In genomic region chr4:141244931-141245425, GRCm38 (mm10) we compare ENCODE assay signal across 8 mouse cellular contexts. TPM values are rescaled to one million over a fixed set of nuclear protein-coding genes. Genes with fewer than 3 reads are reported as not detected.
DNase-seq lines count a peak whose midpoint lies in the region; ATAC-seq and TF ChIP-seq lines count a peak whose summit lies in the region.

No protein-coding gene starts in this region.

- DNase-seq in 3T3-L1 (ENCODE audit: low read depth, low spot score), result peak; percentile 68
- DNase-seq in adrenal gland, postnatal 10 days, result peak; percentile 91
- peak; percentile 74 for DNase-seq in forebrain, embryonic 11.5 days (ENCODE audit: low spot score)
- DNase-seq in layer of hippocampus, postnatal 14 days (ENCODE audit: low spot score in 2 of 2), result peak; percentile 82 to 84
- no peak for DNase-seq in midbrain, embryonic 10.5 days (ENCODE audit: low spot score)
- peak; percentile 75 for DNase-seq in stomach, postnatal 0 days (ENCODE audit: low spot score)
- no peak for DNase-seq in embryo, embryonic 10 days (ENCODE audit: low spot score)

- H3K36me3 ChIP-seq in forebrain, embryonic 11.5 days (ENCODE audit: control insufficient read depth, insufficient read depth, low read length), result no peaks in the 10 kb centered on the region
- H3K36me3 ChIP-seq in hindbrain, embryonic 15.5 days, result no peaks in the 10 kb centered on the region
- no peaks in the 10 kb centered on the region for H3K36me3 ChIP-seq in midbrain, embryonic 10.5 days
- no peaks in the 10 kb centered on the region for H3K36me3 ChIP-seq in stomach, postnatal 0 days (ENCODE audit: control insufficient read depth, insufficient read depth, low read length)

- no peak overlapping the region for H3K4me3 ChIP-seq in forebrain, embryonic 11.5 days (ENCODE audit: low read depth, low read length)
- no peak overlapping the region for H3K4me3 ChIP-seq in hindbrain, embryonic 15.5 days
- H3K4me3 ChIP-seq in midbrain, embryonic 10.5 days, result no peak overlapping the region
- H3K4me3 ChIP-seq in stomach, postnatal 0 days (ENCODE audit: low read depth, low read length), result 0 out of 2 replicates have a peak overlapping the region, but pooled peaks have one; percentile 6

- WGBS in forebrain, embryonic 11.5 days, result 13% methylated on average over 9 of the region's 9 CpGs
- 13% methylated on average over 9 of the region's 9 CpGs for WGBS in hindbrain, embryonic 15.5 days
- 19% methylated on average over 9 of the region's 9 CpGs for WGBS in midbrain, embryonic 10.5 days
- 18% methylated on average over 9 of the region's 9 CpGs for WGBS in stomach, postnatal 0 days

- peak overlapping the region; percentile 37 for H3K9ac ChIP-seq in forebrain, embryonic 11.5 days (ENCODE audit: low read length)
- no peak overlapping the region for H3K9ac ChIP-seq in hindbrain, embryonic 15.5 days
- peak overlapping the region; percentile 35; the same call in 1 of the 2 replicates for H3K9ac ChIP-seq in stomach, postnatal 0 days (ENCODE audit: low read length)

- H3K9me3 ChIP-seq in forebrain, embryonic 11.5 days (ENCODE audit: control insufficient read depth, low read length), result no peaks in the 10 kb centered on the region
- no peaks in the 10 kb centered on the region for H3K9me3 ChIP-seq in hindbrain, embryonic 15.5 days
- H3K9me3 ChIP-seq in midbrain, embryonic 10.5 days (replicated peaks), result no peaks in the 10 kb centered on the region
- no peaks in the 10 kb centered on the region for H3K9me3 ChIP-seq in stomach, postnatal 0 days (ENCODE audit: control insufficient read depth, low read length)

- ATAC-seq in forebrain, embryonic 11.5 days (replicated peaks; ENCODE audit: low FRiP score), result 0 out of 2 replicates have a peak, but pooled peaks have one; percentile 16
- peak; percentile 76 for ATAC-seq in hindbrain, embryonic 15.5 days (ENCODE audit: low FRiP score, low read depth)
- no peak for ATAC-seq in stomach, postnatal 0 days (ENCODE audit: low FRiP score, low TSS enrichment)

- H3K27ac ChIP-seq in forebrain, embryonic 11.5 days (ENCODE audit: low read depth, low read length), result peak overlapping the region; percentile 15; the same call in 1 of the 2 replicates
- H3K27ac ChIP-seq in hindbrain, embryonic 15.5 days (replicated peaks), result peak overlapping the region; percentile 77
- peak overlapping the region; percentile 35; the same call in 1 of the 2 replicates for H3K27ac ChIP-seq in midbrain, embryonic 10.5 days (replicated peaks)
- peak overlapping the region; percentile 81 for H3K27ac ChIP-seq in stomach, postnatal 0 days (replicated peaks)

- peaks cover 90% of the 10 kb centered on the region for H3K27me3 ChIP-seq in forebrain, embryonic 11.5 days (ENCODE audit: control insufficient read depth, insufficient read depth, low read length)
- peaks cover 61% of the 10 kb centered on the region for H3K27me3 ChIP-seq in hindbrain, embryonic 15.5 days
- peaks cover 100% of the 10 kb centered on the region for H3K27me3 ChIP-seq in midbrain, embryonic 10.5 days (ENCODE audit: low read depth, poor library complexity, severe bottlenecking)
- no peaks in the 10 kb centered on the region for H3K27me3 ChIP-seq in stomach, postnatal 0 days (ENCODE audit: control insufficient read depth, insufficient read depth, low read length)

- H3K4me2 ChIP-seq in forebrain, embryonic 11.5 days (ENCODE audit: low read depth, low read length, severe bottlenecking), result peak overlapping the region; percentile 21; the same call in 1 of the 2 replicates
- no peak overlapping the region; the same call in 1 of the 2 replicates for H3K4me2 ChIP-seq in hindbrain, embryonic 15.5 days
- peak overlapping the region; percentile 36 for H3K4me2 ChIP-seq in stomach, postnatal 0 days (replicated peaks; ENCODE audit: low read depth)

- no peak for TF ChIP-seq EP300 in stomach, postnatal 0 days (optimal IDR thresholded peaks at IDR 0.05)

- H3K4me1 ChIP-seq in forebrain, embryonic 11.5 days (replicated peaks; ENCODE audit: control insufficient read depth, insufficient read depth, low read length), result peaks cover 28% of the 10 kb centered on the region
- peaks cover 55% of the 10 kb centered on the region for H3K4me1 ChIP-seq in hindbrain, embryonic 15.5 days (replicated peaks)
- H3K4me1 ChIP-seq in midbrain, embryonic 10.5 days, result peaks cover 67% of the 10 kb centered on the region
- peaks cover 29% of the 10 kb centered on the region for H3K4me1 ChIP-seq in stomach, postnatal 0 days (replicated peaks; ENCODE audit: control insufficient read depth, insufficient read depth)

- no peak for TF ChIP-seq CTCF in stomach, postnatal 0 days (IDR thresholded peaks at IDR 0.05; ENCODE audit: low read depth)

RNA-seq across cellular contexts. Expression of gene Arhgef19, which starts 5.7 kb away (rescaled TPM):
- total RNA-seq in adrenal gland, postnatal 10 days (2021), result 10 to 100 TPM; 29.0 to 31.0 TPM
- 1.5 and 1.6 TPM in 2 replicates for polyA plus RNA-seq in forebrain, embryonic 11.5 days (2014; fragmentation: Nextera tagmentation; extraction: Ambion mirVana)
- 1.5 and 1.7 TPM in 2 replicates for polyA plus RNA-seq in hindbrain, embryonic 15.5 days (2015; fragmentation: Nextera tagmentation; extraction: Ambion mirVana)
- total RNA-seq in layer of hippocampus, postnatal 14 days (2021), result 10 to 100 TPM in 1 of 2 experiments, 1 to 10 TPM in 1; 9.7 to 11.7 TPM
- 0.64 and 1.4 TPM in 2 replicates for polyA plus RNA-seq in midbrain, embryonic 10.5 days (2016; fragmentation: Nextera tagmentation; extraction: Ambion mirVana)
- 6.6 and 9.2 TPM in 2 replicates for polyA plus RNA-seq in stomach, postnatal 0 days (2015; fragmentation: Nextera tagmentation; extraction: Ambion mirVana)

RNA-seq across cellular contexts. Expression of gene Rsg1, which starts 31.2 kb away (rescaled TPM):
- total RNA-seq in adrenal gland, postnatal 10 days (2021), result 1 to 10 TPM; 1.5 to 1.7 TPM
- polyA plus RNA-seq in forebrain, embryonic 11.5 days (2014; fragmentation: Nextera tagmentation; extraction: Ambion mirVana), result 5.8 and 7.8 TPM in 2 replicates
- polyA plus RNA-seq in hindbrain, embryonic 15.5 days (2015; fragmentation: Nextera tagmentation; extraction: Ambion mirVana), result 7.8 and 10.9 TPM in 2 replicates
- 1 to 10 TPM; 2.8 to 3.1 TPM for total RNA-seq in layer of hippocampus, postnatal 14 days (2021)
- polyA plus RNA-seq in midbrain, embryonic 10.5 days (2016; fragmentation: Nextera tagmentation; extraction: Ambion mirVana), result 7.4 and 7.5 TPM in 2 replicates
- polyA plus RNA-seq in stomach, postnatal 0 days (2015; fragmentation: Nextera tagmentation; extraction: Ambion mirVana), result 1.8 and 2.3 TPM in 2 replicates

RNA-seq across cellular contexts. Expression of gene Epha2, which starts 56.1 kb away (rescaled TPM):
- total RNA-seq in adrenal gland, postnatal 10 days (2021), result 10 to 100 TPM; 13.4 to 18.1 TPM
- polyA plus RNA-seq in forebrain, embryonic 11.5 days (2014; fragmentation: Nextera tagmentation; extraction: Ambion mirVana), result 1.3 and 2.3 TPM in 2 replicates
- 1.4 and 1.5 TPM in 2 replicates for polyA plus RNA-seq in hindbrain, embryonic 15.5 days (2015; fragmentation: Nextera tagmentation; extraction: Ambion mirVana)
- total RNA-seq in layer of hippocampus, postnatal 14 days (2021), result 1 to 10 TPM; 1.8 to 2.0 TPM
- 3.6 and 3.7 TPM in 2 replicates for polyA plus RNA-seq in midbrain, embryonic 10.5 days (2016; fragmentation: Nextera tagmentation; extraction: Ambion mirVana)
- 3.9 and 4.9 TPM in 2 replicates for polyA plus RNA-seq in stomach, postnatal 0 days (2015; fragmentation: Nextera tagmentation; extraction: Ambion mirVana)

Comparison
In these comparisons a context has a peak if more than half of its experiments do, and no peak if none do; other contexts are left out.
1. DNase-seq: peak in 3T3-L1 (single experiment), adrenal gland, postnatal 10 days (single experiment), forebrain, embryonic 11.5 days (single experiment), layer of hippocampus, postnatal 14 days (2 of 2) and stomach, postnatal 0 days (single experiment); none in midbrain, embryonic 10.5 days (single experiment) and embryo, embryonic 10 days (single experiment).
2. H3K27ac ChIP-seq: peak in every context shown above with its lines; median percentile 81 in stomach, postnatal 0 days; 77 in hindbrain, embryonic 15.5 days; 35 in midbrain, embryonic 10.5 days; 15 in forebrain, embryonic 11.5 days.